Mouse (Mus musculus): ENCODE data around the gene Gm20708.

Gene Gm20708

DNA sequence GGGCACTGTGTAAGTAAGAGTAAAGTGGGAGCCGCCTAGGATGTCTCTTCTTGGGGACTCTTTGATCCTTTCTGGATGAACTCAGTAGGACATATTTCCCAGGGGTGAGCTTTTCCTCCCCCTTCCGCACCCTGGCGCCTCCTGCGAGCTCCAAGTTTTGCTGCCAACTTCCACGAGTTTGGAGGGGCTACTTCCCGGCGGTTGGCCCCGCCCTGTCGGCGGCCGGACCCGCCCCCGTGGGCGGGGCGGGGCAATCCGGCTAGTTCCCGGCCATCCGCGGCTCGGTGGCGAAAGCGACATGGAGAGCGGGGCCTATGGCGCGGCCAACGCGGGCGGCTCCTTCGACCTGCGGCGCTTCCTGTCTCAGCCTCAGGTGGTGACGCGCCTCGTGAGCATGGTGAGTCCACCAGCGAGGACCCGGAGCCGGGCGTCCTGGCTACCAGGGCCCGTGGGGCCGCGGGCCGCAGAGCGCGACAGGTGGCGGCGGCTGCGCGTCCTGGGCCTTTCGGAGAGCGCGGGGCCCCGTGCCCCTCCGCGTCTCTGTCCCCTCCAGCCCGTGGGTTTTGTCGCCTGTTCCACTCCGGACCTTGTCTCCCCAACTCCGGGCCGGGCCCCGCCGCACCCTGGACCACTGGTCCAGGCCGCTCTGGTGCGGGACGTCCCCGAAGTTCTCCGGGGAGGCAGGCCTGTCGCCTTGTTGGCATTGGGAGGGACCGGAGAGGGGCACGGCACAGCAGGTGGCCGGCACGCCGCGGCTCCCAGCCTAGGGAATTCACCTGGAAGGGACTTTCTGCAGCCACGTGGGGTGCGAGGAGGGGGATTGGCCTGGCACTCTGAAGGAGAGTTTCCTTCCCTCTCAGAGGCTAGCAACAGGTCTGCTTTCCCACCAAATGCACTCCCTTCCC, at the start of gene Gm20708, which contains the start of gene Syngr2:
TSS of gene Gm20708 (plus strand) at position 262 of the 905 bp plus-strand sequence.
TSS of gene Syngr2 (plus strand) at position 262 of the 905 bp plus-strand sequence.
- DNase-seq, result peak; percentile 64 to 73

DNA sequence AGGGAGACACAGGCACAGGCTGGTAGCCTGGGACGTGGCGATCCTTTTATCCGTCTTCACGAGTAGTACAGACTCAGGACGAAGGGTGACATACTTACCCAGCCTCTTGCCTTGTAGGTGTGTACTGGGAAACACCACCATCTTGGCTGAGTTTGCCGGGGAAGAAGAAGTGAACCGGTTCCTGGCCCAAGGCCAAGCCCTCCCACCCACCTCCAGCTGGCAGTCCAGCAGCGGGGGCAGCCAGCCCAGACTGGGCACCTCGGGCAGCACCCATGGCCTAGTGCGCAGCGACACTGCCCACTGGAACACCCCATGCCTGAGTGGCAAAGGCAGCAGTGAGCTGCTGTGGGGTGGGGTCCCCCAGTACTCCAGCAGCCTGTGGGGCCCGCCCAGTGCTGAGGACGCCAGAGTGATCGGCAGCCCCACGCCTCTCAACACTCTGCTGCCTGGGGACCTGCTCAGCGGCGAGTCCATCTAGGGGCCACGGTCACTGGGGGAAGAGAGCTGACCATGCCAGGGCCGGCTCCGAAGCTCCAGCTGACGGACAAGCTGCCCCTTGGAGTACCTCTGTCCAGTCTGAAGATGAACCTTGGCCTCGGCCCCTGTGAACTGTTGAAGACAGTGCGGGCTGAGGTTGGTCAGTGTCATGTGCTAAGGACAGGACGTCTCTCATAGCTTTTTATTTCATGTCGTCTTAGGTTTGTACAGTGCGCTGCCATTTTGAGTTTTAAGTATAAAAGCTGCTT, 48.9 kb upstream of the Gm20708 start:
- DNase-seq, result peak; percentile 70 to 76

DNA sequence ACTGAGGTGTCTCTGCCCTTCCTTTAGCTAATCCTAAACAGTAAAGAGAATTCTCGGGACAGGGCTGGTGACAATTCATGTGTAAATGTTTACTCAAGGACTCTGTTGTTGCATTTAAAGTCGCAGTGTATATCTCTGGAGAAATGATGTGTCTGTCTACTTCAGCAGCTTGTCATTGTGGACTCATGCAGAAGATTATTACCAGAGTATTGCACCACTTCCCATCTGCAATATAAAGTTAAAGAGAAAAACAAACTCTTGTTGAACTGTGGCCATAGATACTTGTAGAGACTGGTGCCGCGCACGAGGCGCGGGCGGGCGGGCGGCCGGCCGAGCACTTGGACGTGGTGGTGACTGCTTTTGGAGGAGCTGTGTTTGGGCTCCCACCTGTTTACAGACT, 47.7 kb upstream of the Gm20708 start:
- DNase-seq, result no peak

DNA sequence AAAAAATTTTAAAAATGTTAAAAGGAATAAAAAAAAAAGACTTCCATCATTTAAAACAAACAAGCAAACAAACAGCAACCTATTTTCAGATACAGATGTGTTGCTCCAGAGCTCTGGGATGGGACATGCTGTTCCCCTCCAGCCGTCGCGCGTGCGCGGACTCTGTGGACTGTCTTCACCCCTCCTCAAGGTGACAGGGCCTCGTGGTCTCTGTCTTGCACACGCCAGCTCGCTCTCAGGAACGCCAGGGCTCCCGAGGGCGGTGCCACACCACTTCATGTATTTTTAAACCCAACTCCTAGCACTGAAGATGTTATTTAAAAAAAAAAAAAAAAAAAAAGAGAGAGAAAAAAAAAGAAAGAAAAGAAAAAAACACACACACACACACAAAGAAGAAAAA, 47.2 kb upstream of the Gm20708 start:
- DNase-seq, result no peak

DNA sequence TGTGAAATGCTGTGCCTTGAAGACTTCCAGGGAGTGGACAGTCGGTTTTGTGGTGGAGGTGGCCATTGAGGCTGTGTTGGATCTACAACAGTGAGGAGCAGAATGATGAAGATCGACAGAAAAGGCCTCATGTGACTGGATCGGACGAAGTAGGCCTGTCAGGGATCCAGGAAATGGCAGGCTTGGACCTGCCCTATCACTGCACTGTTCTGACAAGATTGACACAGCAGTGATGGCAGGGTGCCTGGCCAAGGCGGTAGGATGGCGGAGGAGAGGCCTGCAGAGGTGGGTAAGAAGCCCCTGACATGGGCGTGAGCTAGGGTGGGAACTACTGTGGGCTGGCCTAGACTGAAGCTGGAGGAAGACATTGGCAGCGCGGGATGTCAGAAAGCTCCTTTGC, 45.1 kb upstream of the Gm20708 start:
- DNase-seq, result peak in 1 of 2 experiments; percentile 43

DNA sequence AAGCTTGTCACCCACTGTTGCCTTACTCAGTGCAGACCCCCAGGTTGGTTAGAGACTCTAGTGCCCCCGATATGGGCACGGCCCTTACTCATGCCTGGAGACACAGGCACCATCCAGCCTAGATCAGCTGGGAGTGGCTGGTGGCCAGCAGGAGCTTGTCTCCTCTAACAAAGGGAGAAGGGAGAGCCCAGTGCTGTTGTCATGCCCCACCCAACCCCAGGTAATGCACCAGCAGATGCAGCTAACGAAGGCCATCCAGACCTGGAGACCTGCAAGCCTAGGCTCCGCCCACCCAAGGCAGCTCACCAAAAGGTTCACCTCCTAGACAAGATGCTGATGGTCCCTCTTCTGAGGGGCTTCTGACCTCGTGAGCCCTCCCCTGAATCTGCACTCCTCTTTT, 44.1 kb upstream of the Gm20708 start:
- DNase-seq, result no peak

DNA sequence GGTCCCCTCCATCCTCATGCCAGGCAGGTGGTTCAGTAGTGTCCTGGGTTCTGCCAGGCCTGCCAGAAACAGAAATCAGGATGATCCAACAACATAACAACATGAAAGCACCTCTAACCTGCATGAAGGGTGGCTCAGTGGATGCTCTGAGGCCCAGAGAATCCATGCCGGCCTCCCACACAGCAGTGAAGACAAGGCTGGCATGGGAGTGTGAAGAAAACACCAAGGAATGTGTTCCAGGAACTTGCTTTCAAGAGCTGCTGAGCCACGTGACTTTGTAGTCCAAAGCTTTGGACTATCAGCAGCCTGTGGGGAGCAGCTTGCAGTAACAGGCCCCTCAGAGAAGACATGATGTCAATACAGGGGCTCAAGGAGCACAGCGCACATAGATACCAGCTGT, 43.2 kb upstream of the Gm20708 start:
- no peak for DNase-seq

DNA sequence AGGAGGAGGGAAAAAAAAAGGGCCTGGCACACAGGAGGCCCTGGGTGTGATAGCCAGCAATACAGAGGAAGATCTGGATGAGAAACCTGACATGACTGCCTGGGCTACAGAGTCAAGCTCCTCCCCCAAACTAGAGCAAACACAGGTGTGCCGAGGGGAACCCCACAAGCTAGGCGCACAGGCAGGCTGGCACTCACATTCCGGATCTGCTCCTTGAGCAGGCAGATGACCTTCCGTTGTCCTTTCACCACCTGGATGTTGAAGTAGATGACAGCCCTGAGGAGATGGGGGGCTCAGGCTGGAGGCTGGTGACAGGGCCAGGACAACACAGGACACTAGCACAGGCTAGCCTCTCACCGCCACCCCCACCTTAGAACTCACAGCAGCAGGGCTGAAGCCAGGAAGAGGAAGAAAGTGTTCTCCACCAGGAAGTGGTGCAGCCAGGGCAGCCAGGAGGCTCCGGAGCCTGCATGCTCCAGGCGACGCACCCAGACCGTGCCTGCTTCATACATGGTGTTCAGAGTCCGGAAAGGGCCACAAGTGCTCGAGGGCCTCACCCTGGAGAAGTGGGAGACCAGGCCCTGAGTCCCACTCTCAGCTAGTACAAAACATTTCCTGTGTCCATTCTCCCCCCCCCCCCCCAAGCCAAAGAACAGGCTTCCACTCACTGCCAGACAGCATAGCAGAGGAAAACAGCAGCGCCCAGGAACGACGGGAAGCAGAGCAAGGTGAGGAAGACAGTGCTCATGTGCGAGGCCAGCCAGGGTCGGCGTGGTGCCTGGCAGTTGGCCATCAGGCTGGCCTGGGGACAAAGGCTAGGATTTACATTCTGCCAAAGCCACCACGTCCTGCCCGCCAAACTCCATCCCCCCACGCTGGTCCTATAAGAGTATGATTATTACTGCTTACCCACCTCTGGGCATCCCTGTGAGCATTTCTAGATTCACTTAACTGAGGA, 40.5 kb upstream of the Gm20708 start:
- peak; percentile 85 to 90 for DNase-seq

DNA sequence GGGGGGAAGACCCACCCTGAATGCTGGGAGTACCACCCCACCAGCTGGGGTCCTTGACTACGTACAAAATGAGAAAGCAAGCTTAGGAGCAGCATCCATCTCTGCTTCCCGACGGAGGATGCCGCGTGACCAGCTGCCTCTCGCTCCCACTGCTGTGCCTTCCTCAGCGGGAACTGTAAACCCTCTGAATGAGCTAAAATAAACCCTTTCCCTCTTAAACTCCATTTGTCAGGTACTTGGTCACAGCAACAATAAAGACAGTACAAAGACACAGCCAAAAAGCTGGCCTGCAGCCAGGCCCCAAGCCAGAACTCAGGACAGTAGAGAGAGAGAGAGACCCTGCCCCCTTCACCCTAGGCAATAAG, 39.8 kb upstream of the Gm20708 start:
- DNase-seq, result peak; percentile 55 to 57

DNA sequence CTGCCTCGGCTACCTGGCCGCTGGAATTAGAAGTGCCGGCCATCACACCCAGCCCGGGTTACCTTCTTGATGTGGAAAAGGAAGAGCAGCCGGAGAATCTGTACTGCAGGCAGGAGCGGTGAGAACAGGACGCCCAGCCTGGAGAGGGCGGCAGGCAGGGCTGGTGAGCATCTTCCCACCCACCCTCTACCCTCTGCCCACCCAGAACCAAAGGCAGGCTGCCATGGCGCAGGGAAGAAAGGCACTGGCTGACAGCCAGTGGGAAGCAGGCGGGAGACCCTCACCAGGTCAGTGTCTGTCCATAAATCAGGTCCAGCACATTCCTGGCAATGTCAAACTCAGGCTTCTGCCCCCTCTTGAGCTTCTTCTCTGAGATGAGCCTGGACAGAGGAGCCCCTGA, 39.1 kb upstream of the Gm20708 start:
- DNase-seq, result peak; percentile 65 to 77

DNA sequence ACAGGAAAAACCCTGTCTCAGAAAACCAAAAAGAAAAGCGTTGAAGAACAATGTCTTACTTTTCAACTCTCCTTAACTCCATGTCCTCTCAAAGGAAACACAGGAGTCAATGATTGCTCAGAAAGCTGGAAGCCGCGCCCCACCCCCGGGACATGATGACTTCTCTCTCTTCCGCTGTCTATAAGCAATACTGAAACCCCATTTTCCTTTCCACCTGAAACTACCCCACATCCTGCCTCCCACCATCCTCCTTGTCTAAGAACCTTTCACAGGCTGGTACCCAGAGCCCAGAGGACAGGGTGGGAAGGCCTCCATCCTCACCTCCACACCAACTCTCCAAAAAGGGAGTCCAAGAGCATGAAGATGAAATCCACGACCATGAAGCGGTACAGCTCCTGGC, 37.1 kb upstream of the Gm20708 start:
- DNase-seq, result no peak

DNA sequence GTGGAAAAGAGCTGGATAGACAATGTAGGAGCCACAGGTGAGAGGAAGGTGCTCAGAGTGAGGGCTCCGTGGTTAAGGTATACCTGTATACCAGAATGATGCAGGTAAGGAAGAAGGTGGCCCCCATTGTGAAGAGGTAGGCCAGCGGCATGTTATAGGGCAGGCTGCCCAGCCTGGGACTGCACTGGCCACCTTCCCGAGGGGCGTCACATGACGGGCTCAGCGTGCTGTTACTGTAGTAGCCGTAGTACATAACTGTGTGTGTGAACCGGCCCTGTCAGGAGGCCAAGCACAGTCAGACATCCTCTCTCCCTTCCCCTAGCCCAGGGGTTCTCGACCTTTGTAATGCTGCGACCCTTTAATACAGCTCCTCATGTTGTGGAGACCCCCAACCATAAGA, 34.5 kb upstream of the Gm20708 start:
- DNase-seq, result peak; percentile 53 to 54

DNA sequence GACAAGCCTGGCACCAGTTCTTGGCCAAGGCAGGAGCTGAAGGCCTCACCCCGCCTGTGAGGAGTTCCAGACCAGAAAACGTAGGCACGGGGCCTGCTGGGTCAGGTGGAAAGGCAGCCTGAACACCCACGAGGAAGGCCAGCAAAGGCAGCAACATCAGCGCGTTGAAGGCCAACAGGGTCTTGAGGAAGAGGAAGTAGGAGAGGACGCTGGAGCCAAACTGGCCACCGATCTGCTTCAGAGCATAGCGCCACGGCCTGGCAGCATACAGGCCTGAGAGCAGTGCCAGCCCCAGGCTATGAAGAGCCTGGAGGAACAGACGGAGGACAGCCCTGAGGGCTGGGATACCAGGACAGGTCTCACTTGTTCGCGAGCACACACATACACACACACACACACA, 33.9 kb upstream of the Gm20708 start:
- DNase-seq, result peak; percentile 51 to 56

DNA sequence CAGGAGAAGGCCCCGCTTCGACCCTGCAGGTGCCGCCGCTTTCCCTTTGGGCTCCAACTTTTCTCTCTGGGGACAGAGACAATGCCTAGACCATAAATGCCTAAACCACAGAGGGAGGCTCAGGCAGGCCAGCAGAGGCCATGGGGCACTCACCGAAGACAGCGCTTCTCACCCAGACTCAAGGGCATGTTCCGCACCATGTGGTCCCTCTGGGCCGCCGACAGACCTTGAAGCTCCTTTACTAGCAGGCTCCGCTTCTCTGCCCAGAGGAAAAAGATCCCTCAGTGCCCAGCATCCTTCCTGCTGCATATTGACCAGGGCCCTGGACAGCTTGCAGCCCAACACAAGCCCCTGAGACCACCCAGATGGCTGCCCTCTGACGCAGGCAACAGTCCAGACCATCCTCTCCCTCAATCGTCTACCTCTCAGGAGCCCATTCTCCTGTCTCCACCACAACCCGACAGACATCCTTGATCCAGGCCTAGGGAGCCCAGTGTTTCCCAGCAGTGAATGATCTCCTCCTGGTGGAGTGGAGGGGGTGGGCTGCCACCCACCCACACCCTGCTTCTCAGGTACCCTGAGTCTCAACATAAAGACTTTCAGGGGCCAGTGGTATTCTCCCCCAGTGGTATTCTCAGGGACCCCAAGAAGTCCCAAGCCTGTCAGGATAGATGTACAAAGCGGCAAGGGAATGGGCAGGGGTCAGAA, 33.2 kb upstream of the Gm20708 start:
- DNase-seq, result no peak

DNA sequence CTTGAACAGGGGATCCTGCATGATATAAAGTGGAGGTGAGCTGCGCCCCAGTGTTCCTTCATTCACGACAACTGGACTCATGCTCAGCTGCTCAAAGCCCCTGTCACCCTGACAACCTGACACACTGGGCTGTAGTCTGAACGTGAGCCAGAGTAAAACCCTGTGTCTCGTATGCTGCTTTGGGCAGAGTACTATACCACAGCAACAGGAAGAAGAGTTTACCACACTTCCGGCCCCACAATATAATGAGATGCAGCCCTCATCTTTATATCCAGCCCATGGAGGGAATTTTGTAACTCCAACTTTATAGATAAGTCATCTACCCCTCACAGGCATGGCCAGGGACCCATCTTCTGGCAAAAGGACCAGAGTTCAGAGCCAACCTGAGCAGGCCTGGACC, 32.4 kb upstream of the Gm20708 start:
- no peak for DNase-seq

DNA sequence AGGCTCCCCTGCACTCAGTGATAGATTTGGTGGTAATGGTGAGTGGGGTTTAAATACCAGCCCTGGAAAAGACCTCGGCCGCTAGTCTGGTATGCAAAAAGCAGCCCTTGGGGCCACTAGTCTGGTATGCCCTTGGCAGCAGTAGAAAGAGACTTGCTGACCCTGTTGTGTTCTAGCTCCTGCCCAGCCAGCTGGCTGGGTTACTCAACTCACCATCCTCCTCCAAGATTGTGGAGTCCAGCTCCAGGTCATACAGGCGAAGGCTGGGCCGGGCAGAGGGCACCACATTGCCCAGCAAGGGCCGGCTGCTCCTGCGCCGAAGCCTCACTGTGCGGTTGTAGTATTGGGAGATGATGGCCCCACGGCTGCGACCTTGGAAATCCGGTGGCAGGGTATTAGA, 31.4 kb upstream of the Gm20708 start:
- no peak for DNase-seq

DNA sequence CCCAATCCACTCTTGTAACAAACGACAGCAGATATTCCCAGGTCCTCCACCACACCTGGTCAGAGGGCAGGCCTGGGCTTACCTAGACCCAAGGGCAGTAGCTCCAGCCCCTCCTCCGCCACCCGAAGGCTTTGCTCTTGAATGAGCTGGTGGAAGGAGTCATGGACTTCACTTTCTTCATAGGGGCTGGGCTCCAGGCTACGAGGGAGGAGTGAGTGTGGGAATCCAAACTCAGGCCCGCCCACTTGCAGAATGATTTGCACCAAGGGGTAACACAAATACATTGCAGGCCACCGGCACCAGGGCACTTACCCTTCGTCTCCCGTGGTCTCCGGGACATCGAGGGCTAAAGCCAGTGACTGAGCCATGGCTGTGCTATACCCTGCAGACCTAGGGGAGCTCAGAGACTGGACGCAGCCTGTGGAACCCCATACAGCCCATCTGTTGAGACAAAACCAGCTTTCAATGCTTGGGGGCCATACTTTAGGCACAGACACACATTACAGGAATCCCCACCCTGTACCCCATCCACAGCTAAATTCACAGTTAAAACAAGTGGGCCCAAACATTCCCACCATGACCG, 30.5 kb upstream of the Gm20708 start:
- no peak for DNase-seq

DNA sequence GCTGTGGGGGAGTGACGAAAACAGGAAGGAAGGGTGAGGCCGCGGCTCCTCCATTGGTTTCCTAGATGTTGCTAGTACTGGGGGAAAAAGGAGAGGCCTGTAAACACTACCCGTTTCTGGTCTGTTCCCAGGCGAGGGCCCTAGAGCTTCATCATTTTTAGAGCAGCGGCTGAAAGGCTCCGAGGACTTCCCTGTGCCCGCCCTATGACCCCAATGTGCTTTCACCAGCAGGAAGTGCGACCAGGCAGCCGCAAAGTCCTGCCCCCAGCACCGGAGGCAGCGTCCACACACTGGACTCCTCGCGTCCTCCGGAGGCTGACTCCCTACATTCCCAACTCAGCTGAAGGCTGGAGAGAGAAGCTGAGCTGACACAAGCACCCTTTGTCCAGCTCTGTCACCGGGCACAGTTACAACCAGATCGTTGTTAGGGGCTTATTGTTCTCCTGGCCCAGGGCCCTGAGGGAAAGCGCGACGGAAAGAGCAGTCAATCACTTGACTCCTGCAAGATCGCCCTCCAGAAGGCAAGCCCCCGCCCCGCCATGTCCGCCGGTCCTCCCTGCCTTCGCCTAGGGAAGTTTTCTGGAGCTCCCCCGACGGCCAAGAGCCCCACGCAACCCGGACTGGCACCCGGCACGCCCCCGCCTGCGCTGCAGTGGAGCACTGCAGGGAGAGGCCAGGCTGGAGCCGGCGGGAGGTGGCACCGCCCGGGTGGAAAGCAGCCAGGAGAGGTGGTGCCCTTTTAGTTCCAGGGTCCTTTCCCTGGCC, 29.9 kb upstream of the Gm20708 start:
- peak; percentile 55 to 57 for DNase-seq

DNA sequence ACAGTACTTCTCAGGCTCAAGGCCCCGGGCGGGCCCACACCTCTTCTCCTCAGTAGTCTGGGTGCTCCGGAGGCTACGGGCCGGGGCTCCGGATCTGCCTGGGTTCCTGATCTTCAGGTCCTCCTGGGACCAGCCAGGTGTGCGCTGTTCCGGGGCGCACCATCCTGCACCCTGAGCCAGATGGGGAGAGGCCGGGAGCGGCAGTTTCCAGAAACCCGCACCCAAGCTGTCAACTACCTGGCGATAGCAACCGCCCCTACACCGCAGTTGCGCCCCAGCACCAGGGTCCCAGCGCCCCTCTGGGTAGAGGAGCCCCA, 29.3 kb upstream of the Gm20708 start:
- DNase-seq, result no peak

DNA sequence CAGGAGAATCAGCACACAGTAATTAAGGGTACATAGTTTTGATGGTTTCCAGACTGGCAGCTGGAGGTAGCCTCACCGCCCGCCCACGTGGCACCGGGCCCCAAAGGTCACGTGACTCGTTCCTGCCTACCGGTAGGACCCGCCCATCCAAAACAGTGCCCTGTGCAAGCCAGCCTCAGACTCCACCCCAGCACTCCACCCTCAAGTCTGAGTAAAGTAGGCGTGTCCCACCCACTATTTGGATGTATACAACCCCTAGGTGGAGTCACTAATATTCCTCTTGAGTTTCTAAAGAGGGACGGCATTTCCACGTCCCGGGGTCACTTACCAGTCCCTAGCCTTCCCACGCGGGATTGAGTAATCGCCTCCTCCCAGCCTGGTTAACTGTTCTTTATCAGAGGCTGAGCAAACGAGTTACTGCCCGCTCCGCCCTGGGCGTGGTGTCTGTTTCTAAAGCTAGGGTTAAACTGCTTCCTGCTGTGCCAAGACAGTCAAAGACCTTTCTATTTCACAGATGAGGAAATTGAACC, 28.8 kb upstream of the Gm20708 start:
- peak; percentile 74 to 75 for DNase-seq
